Mouse (Mus musculus) neural tube, embryonic 14.5 days (tissue): ENCODE data around the gene Arhgap17. TPM values are rescaled to one million over a fixed set of nuclear protein-coding genes. Genes with fewer than 3 reads are reported as not detected.
A peak's percentile ranks its signal among the peaks of the same experiment; 100 is the strongest.

Experiments used
- ATAC-seq: fragments of 200-750 bp; cut with Nextera tagmentation; 2 replicates; pipeline ENCODE4 v1.8.0; 2017; ENCODE audit warnings: low read depth, mild to moderate bottlenecking, moderate TSS enrichment, moderate library complexity
- H3K27ac ChIP-seq: fragments of 300-500 bp; sonication (generic); 2 replicates; pipeline ENCODE4 v1.5.1; 2014; ENCODE audit warnings: low read depth, mild to moderate bottlenecking, control low read depth, low read length, moderate library complexity, mixed read lengths
- H3K27me3 ChIP-seq: fragments of 300-500 bp; sonication (generic); 2 replicates; pipeline ENCODE4 v1.6.1; 2014; ENCODE audit warnings: low read length; ENCODE audit not compliant: control insufficient read depth, insufficient read depth
- H3K36me3 ChIP-seq: fragments of 300-500 bp; sonication (generic); 2 replicates; pipeline ENCODE4 v1.6.1; 2014; ENCODE audit warnings: low read length, mixed read lengths; ENCODE audit not compliant: control insufficient read depth, insufficient read depth
- H3K4me1 ChIP-seq: fragments of 300-500 bp; sonication (generic); 2 replicates; pipeline ENCODE4 v1.6.1; 2014; ENCODE audit warnings: low read length; ENCODE audit not compliant: control insufficient read depth, insufficient read depth
- H3K4me2 ChIP-seq: fragments of 300-500 bp; sonication (generic); 2 replicates; pipeline ENCODE4 v1.6.1; 2014; ENCODE audit warnings: mild to moderate bottlenecking, low read depth, low read length, control low read depth
- H3K4me3 ChIP-seq: fragments of 300-500 bp; sonication (generic); 2 replicates; pipeline ENCODE4 v1.5.1; 2014; ENCODE audit warnings: low read depth, low read length, control low read depth, mixed read lengths
- H3K9ac ChIP-seq: fragments of 300-500 bp; sonication (generic); replicated peaks from 2 replicates; pipeline ENCODE4 v1.6.1; 2014; ENCODE audit warnings: low read depth, mild to moderate bottlenecking, control low read depth, low read length, mixed read lengths
- H3K9me3 ChIP-seq: fragments of 300-500 bp; sonication (generic); 2 replicates; pipeline ENCODE4 v1.6.1; 2016; ENCODE audit warnings: low read length; ENCODE audit not compliant: control insufficient read depth
- WGBS: fragments of 180-500 bp; shearing (Covaris S2); extraction: QIAGEN DNeasy Blood & Tissue Kit; methylation state at CpG from one replicate; pipeline ENCODE4 v1.1.7; 2014; 5-methylcytosine and 5-hydroxymethylcytosine counted together
- polyA plus RNA-seq: library from polyadenylated mRNA; unstranded; fragments of >200 nt; fragmentation: Nextera tagmentation; extraction: Ambion mirVana; gene quantifications from 2 replicates; pipeline ENCODE4 v1.2.1, GENCODE M21; 2014

Gene Arhgap17
- 10.3 and 14.6 TPM in 2 replicates for polyA plus RNA-seq

DNA sequence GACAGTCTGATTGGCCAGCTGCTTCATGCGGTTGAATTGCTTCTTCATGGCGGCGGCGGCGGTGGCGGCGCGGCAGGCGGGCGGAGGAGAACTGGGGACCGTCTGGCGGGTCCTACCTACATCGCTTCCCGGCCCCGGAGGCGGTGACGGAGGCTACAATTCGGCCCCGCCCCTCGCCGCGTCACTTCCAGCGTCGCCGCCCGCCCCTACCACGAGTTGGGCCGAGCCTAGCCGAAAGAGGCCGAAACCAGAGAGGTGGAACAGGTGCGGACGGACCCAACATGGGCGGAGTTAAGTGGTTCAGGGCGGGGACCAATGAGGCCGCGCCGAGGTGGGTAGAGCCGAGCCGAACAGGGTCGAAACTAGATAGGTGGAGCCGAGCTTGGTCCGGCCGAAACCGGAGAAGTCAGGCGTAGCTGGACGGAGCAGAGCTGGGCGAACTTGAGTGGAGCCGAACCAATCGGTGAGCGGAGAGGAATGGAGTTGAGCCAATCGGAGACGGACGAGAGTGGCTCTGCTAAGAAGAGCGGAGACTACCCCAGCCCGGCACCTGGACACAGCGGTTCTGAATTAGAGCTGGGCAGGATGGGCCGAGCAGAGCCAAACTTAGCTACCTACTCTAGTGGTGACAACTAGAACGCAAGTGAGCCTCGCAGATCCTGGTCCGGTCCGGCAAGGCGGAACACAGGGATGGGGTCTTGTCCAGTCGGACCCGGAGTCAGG, at the start of gene Arhgap17, which contains the start of gene Lcmt1:
Gene Arhgap17, minus strand, starts transcription at position 157 of the 723 bp plus-strand sequence.
Gene Lcmt1, plus strand, starts transcription at position 26 of the 723 bp plus-strand sequence.
- H3K4me1 ChIP-seq = peaks cover 19% of the 10 kb centered on the region
- no peaks in the 10 kb centered on the region for H3K9me3 ChIP-seq
- WGBS = under 1% methylated on average over 62 of the region's 64 CpGs
- H3K4me2 ChIP-seq = peak within 1 kb of the TSS; percentile 80
- H3K4me3 ChIP-seq = peak within 1 kb of the TSS; percentile 79
- H3K27ac ChIP-seq = peak within 1 kb of the TSS; percentile 83
- no peaks in the 10 kb centered on the region for H3K36me3 ChIP-seq
- H3K27me3 ChIP-seq = peaks cover 2% of the 10 kb centered on the region; the same call in 1 of the 2 replicates
- peak; percentile 97 for ATAC-seq
- peak within 1 kb of the TSS; percentile 82 for H3K9ac ChIP-seq

DNA sequence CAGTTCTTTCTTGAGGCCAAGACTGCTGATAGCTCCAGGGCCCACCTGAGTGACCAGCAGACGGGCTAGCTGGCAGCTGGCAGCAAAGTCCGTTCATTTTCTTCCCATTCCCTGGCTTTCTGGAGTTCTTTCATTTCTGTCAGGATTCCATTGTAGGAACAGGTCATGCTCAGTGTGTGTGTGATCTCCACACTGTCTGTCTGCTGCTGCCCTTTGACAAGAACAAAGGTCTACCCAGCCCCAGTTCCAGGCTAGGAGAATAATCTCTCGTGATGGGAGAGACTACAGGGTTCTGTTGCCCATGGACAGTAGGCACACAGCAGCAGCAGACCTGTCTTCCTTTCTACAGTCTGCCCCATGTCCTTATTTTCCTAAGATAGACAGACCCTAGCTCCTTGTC, 47.9 kb upstream of the Arhgap17 start:
- Histone ChIP-seq H3K9ac (no peak overlapping the region), H3K36me3 (peaks cover 13% of the 10 kb centered on the region; the same call in 1 of the 2 replicates), H3K9me3 (no peaks in the 10 kb centered on the region), H3K4me3 (no peak overlapping the region), H3K4me2 (no peak overlapping the region), H3K27me3 (no peaks in the 10 kb centered on the region), H3K27ac (no peak overlapping the region), H3K4me1 (no peaks in the 10 kb centered on the region)
- ATAC-seq = no peak
- 91% methylated on average over 3 of the region's 3 CpGs for WGBS

DNA sequence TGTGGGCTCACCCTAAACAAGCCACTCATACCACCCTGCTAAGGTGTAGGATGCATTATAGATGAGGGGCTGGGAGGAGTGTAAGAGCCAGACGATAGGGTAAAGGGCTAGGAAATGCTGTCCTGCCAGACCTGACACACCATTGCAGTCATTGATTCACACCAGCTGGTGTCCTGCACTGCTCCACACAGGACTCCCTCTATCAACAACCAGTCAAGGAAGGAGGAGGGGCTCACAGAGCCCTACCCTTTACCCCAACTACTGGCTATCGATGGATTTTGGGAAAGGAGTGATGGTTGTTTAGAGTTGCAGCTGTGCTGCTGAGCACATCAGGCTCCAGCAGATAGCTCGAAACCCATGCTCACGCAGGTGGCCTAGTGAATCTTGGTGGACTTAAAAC, 47.1 kb upstream of the Arhgap17 start:
- Histone ChIP-seq H3K36me3 (peaks cover 11% of the 10 kb centered on the region; the same call in 1 of the 2 replicates), H3K27ac (no peak overlapping the region), H3K4me1 (no peaks in the 10 kb centered on the region), H3K9me3 (no peaks in the 10 kb centered on the region), H3K4me3 (no peak overlapping the region), H3K4me2 (no peak overlapping the region), H3K9ac (no peak overlapping the region), H3K27me3 (no peaks in the 10 kb centered on the region)
- WGBS = 84% methylated on average over 4 of the region's 4 CpGs
- ATAC-seq = no peak

DNA sequence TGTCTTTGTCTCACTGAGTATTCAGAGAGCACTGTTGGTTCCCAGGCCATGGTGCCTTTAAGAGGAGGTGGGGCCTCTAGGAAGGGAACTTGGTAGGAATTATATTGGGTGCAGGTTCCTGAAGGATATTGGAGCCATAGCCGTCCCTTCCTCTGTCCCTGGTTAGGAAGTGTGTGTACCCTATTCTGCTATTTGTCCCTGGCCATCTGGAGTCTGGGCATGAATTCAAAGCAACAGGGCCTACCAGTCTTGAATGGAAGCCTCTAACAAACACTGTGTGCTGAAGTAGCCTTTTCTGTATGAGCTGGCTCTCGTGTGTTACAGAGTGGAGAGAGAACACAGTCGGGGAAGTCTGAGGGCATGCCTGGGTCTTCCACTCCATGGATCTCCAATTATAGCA, 42.4 kb upstream of the Arhgap17 start:
- Histone ChIP-seq H3K9ac (no peak overlapping the region), H3K4me2 (no peak overlapping the region), H3K4me1 (no peaks in the 10 kb centered on the region), H3K9me3 (no peaks in the 10 kb centered on the region), H3K4me3 (no peak overlapping the region), H3K27ac (no peak overlapping the region), H3K36me3 (peaks cover 6% of the 10 kb centered on the region; the same call in 1 of the 2 replicates), H3K27me3 (no peaks in the 10 kb centered on the region)
- ATAC-seq = no peak
- WGBS = 82% methylated on average over 3 of the region's 3 CpGs

DNA sequence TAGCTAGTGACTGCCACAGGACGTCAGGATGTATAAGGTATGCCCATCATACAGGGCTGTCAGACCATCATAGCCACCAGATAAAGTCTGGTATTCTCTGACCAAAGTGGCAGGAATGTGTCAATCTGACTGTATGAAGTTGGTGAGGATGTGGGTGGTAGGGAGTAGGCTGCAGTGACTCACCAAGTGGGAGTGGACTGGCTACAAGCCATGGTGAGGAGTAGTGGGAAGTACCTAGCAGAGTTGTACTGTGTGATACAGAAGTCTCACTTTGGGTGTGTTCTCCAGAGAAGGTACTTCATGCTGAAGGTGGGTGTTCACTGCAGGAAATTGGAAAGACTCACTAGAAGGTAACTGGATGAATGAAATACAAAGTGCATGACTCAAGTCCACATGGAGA, 41.4 kb upstream of the Arhgap17 start:
- Histone ChIP-seq H3K4me1 (no peaks in the 10 kb centered on the region), H3K4me3 (no peak overlapping the region), H3K9ac (no peak overlapping the region), H3K9me3 (no peaks in the 10 kb centered on the region), H3K27me3 (no peaks in the 10 kb centered on the region), H3K4me2 (no peak overlapping the region), H3K36me3 (peaks cover 9% of the 10 kb centered on the region; the same call in 1 of the 2 replicates), H3K27ac (no peak overlapping the region)
- ATAC-seq = no peak
- WGBS = 92% methylated on average over 1 of the region's 1 CpGs

DNA sequence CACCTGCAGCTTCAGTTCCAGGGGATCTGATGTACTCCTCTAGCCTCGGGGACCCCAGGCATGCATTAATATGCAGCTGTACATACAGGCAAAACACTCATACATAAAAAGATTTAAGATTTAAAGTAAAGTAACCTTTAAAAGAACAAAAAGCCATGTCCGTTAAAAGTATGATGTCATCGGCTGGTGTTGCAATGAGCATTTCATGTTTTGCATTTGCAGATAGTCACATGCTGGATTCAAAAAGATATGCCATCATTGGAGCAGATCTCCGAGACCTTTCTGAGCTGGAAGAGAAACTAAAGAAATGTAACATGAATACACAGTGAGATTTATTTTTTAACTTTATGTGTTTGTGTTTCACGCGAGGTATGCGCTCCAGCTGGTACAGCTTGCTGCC, 40.8 kb upstream of the Arhgap17 start:
- Histone ChIP-seq H3K9me3 (no peaks in the 10 kb centered on the region), H3K4me3 (no peak overlapping the region), H3K27ac (no peak overlapping the region), H3K4me2 (no peak overlapping the region), H3K9ac (no peak overlapping the region), H3K36me3 (peaks cover 10% of the 10 kb centered on the region; the same call in 1 of the 2 replicates), H3K4me1 (no peaks in the 10 kb centered on the region), H3K27me3 (no peaks in the 10 kb centered on the region)
- WGBS = 97% methylated on average over 7 of the region's 7 CpGs
- no peak for ATAC-seq

DNA sequence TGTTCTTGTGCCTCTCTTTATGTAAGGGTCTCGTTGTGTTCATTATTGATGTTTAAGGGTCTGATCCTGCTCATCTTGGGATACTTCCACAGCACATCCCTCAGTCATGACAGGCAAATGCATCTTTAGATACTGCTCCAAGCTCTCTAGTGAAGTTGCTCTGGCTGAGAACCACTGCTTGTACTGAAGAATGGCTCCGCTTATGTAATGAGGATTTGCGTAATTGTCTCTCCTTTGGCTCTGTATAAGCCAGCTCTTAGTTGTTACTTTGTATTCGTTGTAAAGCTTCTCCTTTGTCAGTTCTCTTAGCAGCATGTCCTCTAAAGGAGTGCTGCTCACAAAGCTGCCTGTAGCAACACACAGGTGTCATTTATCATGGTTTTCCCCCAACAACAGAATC, 37.3 kb upstream of the Arhgap17 start:
- Histone ChIP-seq H3K27me3 (no peaks in the 10 kb centered on the region), H3K4me3 (no peak overlapping the region), H3K36me3 (peaks cover 22% of the 10 kb centered on the region; the same call in 1 of the 2 replicates), H3K9ac (no peak overlapping the region), H3K9me3 (no peaks in the 10 kb centered on the region), H3K4me2 (no peak overlapping the region), H3K4me1 (no peaks in the 10 kb centered on the region), H3K27ac (no peak overlapping the region)
- no peak for ATAC-seq
- whole genome bisulfite sequencing = 81% methylated on average over 4 of the region's 4 CpGs

DNA sequence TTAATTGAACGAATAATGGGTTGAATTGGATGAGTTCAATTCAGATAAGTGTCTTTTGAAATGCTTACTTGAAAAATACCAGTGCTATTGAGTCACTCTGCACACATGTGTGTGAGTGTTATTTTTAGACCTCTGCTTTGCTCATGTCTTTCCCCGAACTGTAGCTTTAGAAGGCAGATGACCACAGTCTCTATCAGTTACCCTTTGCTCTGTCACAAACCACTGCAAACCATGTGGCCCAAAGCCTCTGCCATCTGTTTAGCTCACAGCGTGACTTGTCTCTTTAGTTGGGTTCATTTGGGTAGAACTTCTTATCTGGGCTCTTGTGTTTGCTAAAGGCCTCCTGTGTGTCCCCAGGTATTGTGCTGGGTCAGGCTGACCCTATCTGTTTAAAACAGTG, 35.9 kb upstream of the Arhgap17 start:
- Histone ChIP-seq H3K27ac (no peak overlapping the region), H3K9ac (no peak overlapping the region), H3K4me1 (no peaks in the 10 kb centered on the region), H3K4me3 (no peak overlapping the region), H3K9me3 (no peaks in the 10 kb centered on the region), H3K4me2 (no peak overlapping the region), H3K36me3 (peaks cover 20% of the 10 kb centered on the region), H3K27me3 (no peaks in the 10 kb centered on the region)
- ATAC-seq = no peak
- WGBS = 90% methylated on average over 3 of the region's 3 CpGs

DNA sequence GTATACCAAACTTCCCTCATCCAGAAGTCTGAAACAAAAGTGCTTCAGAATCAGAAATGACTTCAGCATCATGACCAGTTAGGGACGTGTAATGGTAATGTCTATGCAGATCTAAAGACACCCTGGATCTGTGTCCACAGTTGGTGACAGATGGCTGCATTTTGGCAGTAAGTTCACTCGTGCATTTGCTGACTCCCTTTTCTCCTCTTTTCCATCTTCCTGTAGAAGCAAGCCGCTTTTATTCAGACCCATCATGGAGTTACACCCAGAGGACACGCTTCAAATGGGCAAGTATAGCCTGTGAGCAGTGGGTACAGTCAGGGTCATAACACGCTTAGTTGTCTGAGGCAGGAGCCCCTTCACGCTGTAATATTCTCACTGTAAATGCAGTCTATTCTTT, 34.5 kb upstream of the Arhgap17 start:
- H3K27ac ChIP-seq = no peak overlapping the region
- H3K4me3 ChIP-seq = no peak overlapping the region
- H3K27me3 ChIP-seq = no peaks in the 10 kb centered on the region
- ATAC-seq = no peak
- H3K4me1 ChIP-seq = no peaks in the 10 kb centered on the region
- H3K9me3 ChIP-seq = no peaks in the 10 kb centered on the region
- H3K4me2 ChIP-seq = no peak overlapping the region
- WGBS = 92% methylated on average over 6 of the region's 6 CpGs
- H3K36me3 ChIP-seq = peaks cover 20% of the 10 kb centered on the region
- no peak overlapping the region for H3K9ac ChIP-seq
